Mouse (Mus musculus) adrenal gland, adult (tissue): ENCODE data around the gene Ssh1.

Experiments
- DNase-seq, 2 experiments: peaks; one replicate each; pipeline ENCODE4 v3.0.0; 2022 to 2023; ENCODE audit warnings: low spot score in 1 of 2; ENCODE audit not compliant: inconsistent age in 2 of 2

Ssh1 gene

DNA sequence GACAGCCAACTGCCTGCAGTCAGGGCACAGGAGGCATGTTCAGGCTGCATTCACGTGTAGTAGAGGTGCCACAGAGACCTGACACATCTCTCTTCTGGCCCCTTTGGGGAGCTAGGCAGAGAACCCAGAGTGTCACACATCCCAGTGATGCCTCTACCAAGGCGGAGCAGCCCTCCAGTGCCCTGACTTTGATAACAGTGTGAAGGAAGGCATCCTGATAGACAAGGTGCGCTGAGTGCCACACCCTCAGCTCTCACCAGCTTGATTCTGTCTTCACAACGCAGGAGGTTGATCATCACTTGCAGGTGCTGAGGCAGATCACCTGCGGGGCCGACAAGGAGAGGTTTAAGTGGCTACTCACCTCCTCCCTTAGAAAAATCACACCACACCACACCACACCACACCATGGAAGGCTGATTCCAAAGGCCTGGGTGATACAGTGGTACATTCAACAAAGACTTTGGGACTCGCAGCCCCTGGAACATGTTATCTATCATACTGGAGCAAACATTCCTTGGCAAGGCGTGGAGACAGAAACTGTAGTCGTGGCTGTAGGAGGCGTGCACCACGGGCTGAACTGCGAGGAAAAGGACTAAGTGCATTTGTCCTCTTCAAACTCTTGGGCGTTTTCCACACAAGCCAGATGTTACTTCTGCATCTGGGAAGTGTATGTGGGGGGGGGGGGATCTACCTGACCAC lies 27.1 kb downstream of the Ssh1 start:
- DNase-seq, result no peak

DNA sequence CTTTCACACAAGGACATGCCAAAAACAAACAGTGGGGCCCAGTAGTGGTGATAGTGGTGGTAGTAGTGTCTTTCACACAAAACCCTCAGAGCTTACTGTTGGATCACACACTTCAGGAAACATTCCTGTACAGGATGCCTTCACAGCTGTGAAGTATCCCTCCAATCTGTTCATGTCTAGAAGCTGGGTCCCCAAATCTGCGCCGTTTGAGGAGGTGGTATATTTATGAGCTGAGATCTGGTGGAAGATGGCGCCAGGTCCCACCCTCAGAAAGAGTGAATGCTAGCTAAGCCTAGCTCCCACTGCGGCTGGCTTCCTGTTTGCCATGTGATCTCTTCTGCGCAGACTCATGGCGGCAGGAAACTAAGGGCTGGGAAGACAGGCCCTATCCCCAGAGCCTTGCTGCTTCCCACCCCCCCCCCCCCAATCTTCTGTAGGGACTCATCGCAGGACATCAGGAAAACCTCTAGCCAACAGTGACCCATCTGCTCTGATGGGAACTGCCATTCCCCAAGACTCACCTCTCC lies 28.0 kb downstream of the Ssh1 start:
- no peak for DNase-seq

DNA sequence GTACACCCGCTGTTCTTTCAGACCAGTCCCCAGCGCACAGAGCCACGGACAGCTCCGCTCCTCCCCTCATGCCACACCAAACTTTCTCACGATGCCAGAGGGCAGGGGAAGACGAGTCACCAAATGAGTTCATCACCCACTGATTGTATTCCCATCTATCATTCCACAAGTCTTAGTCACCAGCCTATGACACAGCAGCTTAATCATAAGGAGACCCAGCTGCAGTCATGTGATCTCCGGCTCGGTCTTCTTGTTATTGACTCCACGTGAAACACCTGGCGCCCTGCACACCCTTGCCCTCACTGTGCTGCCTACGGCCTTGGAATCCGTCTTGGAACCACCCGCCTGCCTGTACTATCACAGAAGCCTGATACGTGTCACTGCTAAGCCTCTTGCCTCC lies 28.7 kb downstream of the Ssh1 start:
- DNase-seq, result peak in 1 of 2 experiments; percentile 51

DNA sequence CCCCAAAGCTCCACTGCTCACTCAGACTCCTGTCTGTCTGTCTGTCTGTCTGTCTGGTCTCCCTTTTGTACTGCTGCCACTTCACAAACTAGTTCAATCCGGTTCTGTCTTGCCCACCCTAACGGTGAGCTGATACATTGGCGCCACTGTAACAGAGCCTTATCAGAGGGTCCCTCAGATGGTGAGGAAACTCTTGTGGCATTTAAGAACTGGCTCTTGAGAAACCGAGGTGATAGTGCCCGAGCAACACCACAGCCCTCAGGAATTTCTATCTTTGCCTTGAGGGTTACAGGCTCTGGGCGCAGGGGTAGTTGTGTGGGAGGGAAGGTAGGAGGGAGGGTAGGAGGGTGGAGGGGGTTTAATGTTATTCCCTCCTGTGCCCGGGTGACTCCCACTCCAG lies 31.9 kb downstream of the Ssh1 start:
- DNase-seq, result no peak

DNA sequence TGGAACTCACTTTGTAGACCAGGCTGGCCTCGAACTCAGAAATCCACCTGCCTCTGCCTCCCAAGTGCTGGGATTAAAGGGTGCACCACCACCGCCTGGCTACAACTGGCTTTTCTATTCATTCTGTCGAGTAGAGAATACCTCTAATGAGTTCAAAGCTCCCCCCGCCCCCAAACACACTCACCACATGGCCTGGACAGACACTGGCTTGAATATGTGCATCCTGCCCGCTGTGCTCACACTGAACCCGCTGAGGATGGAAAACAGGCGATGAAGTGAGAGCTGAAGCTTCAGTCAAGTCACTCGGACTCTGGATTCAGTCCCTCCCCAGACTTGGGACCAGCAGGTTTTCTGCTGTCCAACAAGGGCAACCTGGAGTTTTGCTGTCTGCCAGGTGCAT lies 33.3 kb downstream of the Ssh1 start:
- DNase-seq, result no peak

DNA sequence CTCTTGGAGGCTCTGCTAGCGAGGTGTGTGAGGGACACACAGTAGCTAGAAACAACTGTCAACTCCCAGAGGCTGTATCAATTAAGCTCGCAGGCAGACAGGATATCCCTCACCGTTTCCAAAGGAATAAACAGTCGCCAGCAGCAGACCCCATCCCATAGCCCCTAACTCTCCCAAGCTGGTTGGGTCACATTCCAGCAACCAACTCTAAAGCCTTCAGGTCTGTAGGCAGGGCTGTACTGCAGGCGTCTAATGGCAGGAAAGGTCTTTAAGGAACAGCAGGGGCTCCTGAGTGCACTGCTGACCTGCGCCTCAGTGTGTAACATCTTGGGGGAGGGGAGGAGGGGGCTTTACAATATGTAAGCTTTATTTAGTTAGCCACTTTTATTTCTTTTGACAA lies 34.7 kb downstream of the Ssh1 start:
- no peak for DNase-seq

DNA sequence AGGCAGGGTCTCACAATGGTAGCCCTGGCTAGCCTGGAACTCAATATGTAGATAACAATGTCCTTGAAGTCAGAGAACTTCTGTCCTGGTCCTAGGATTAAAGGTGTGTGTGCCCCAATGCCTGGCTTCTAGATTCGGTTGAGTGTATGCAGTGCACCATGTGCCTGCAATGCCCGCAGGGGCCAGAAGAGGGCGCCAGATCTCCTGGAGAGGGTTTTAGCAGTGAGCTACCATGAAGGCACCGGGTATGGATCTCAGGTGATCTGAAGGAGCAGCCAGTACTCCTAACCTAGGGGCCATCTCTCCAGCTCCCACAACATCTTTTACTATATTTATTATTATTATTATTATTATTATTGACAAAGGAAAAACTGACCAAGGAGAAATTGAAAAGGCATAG lies 37.2 kb downstream of the Ssh1 start:
- DNase-seq, result peak; percentile 81 to 93

DNA sequence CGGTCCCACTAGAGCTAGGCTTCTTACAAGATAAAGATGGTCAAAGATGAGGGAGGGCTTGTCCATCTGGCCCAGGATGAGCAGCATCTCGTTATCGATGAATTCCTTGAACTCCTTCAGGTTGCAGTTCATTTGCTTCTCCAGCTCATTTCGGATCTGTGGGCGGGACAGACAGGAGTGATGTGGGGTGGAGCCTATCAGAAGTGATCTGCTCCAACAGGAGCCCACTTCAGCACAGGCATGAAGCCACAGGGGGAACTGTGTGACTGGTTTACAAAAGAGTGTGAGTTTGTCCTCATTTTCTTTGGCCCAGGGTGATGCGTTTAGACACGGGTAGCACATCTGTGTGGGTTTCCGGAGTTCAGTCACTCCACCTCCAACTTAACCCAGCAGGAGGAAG lies 38.0 kb downstream of the Ssh1 start:
- DNase-seq, result no peak

DNA sequence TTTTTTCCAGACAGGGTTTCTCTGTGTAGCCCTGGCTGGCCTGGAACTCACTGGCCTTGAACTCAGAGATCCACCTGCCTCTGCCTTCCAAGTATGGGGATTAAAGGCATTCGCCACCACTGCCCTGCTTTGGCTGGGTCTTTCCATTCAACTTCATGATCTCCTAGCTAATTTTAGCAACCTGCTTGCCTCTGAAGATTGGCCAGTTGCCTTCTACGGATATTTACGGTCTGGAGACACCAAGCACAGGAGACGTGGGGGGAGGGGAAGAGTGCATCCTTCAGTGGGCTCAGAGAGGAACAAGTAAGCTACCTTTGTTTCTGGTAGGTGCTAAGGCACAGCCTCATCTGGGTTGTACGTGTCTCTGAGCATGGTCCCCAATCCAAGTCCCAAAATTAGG lies 38.4 kb downstream of the Ssh1 start:
- peak in 1 of 2 experiments; percentile 65 for DNase-seq

DNA sequence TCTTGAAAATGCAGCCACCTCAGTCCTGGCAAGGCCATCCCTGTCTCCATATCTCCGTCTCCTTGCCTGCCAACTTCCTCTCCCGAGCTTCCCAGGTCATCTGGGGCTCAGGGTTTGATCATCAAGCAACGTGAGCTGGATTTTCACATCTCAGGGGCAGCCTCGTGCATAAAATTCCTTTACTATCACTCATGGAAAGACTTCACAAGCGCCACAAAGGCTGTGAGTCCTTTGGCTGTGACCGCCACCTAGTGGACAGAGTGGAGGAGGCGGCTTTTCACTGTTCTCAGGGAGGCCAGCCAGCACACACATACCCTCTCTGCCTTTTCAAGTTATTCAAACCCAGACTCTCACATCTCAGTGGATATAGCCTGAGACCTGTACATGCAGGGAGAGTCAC lies 39.3 kb downstream of the Ssh1 start:
- peak; percentile 89 to 97 for DNase-seq

DNA sequence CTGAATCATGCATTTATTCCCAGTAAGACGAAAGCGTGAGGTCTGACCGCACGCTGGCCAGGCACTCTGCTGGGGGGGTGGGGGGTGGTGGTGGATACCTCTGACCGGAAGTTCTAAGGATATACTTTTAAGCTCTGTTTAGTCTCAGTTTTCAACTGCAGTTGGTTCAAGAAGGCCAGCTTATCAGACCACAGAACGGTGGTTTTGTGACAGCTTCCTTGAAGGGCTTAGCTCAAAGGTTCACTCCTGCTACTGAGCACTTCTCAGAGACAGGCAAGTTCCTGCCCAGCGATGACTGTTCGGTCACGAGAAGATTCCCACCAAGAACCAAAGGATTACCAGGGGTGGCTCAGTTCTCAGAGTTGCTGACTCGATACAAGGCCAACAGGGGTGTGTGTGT lies 41.2 kb downstream of the Ssh1 start:
- no peak for DNase-seq

DNA sequence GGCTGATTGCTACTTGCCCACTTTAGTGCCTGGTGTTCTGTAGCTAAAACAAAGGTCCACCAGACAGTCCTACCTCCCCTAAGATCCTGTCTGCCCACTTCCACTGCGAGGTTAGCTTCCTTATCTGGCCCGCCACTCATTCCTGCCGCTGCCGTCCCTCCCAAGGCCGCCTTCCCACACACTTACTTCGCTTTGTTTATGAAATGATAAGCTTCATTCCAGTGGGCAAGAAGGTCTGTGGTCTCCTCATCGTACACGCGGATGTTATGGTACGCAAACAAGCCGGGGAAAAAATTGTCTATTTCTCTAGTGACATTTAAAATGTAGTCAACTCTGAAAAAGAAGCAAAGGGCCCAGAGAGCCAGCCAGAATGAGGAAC lies 42.0 kb downstream of the Ssh1 start:
- DNase-seq, result peak; percentile 39 to 67

DNA sequence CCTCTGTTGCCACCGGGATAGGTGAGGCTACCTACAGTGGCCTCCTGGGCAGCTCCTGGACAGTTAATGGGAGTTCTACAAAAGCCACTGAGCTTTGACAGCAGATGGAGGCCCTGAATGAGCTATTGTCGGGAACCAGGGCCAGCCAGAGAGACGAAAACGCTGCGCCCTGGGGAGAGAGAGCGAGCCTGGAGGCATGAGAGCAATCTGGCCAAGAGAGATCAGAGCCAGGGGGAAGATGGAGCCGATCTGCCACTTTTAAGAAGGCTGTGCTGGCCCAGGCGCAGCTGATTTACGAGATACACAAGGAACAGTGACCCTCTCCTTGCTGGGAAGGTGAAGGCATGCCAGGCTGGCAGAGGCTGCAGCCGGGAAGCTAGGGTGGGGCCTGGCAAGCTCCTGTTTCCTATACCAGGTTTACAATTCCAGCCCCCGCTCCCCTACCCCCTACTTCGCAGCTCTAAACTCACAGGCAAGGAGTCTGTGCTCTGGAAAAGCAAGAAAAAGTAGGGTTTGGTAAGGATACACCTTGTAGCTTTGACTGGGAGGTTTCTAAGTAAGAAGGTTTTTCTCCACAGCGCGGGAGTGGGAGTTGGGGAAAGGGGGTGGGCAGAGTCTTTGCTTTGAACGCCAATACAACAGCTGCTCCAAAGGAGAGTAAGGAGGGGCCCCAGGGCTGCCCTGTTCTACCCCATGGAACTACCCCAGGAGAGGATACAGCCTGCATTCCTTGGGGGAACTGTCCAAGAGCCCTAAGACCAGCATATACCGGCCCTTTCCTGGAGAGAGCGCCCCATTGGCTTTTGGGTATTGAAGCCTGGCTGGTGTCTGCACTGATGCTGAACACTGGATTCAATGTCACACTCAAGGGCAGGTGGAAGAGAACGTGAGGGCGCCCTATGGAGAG lies 42.7 kb downstream of the Ssh1 start:
- no peak for DNase-seq

DNA sequence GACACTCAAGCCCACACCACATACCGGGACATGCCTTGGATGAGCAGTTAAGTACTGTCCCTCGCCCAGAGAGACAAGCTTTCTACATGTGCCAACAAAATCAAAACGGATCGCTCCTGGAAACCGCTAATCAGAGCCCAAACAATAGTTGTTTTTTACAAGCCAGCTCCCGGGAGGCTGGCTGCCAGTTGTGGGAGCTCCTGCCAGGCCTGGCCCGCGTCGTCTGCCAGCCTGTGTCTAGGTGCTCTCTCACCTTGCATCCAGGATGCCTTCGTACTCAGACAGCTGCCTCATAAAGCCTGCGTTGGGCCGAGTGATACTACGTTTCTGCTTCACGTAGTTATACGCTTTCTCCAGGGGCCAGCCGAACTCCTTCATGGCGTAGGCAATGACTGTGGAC lies 43.6 kb downstream of the Ssh1 start:
- DNase-seq, result no peak

DNA sequence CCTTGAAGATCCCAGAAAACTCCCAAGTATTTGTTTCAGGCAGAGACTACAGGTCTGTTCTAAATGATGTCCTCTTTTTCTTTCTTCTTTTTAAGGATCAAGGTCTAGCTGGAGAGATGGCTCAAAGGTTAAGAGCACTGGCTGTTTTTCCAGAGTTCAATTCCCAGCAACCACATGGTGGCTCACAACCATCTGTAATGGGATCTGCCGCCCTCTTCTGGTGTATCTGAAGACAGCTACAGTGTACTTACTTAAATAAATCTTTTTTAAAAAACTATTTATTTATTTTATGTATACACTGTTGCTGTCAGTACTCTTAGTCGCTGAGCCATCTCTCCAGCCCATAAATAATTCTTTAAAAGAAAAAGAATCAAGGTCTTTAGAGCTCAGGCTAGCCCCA lies 46.4 kb downstream of the Ssh1 start:
- DNase-seq, result no peak

DNA sequence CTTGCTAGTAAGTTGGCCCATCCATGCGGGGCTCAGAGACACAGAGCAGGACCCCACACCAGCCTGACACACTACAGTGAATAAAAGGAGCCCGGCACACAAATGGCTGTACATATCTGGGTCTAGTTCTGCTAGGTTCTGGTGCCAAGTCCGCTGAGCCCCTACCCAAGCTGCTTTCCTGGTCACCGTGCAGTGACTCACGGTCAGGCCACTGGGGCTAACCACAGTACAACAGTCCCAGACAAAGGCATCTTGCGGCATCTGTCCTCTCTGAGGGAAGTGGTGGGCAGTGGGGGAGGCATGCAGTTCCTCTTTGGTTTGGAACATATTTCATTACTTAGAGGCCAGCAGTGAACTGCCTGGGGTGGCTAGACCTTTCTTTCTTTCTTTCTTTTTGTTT lies 48.6 kb downstream of the Ssh1 start:
- no peak for DNase-seq

DNA sequence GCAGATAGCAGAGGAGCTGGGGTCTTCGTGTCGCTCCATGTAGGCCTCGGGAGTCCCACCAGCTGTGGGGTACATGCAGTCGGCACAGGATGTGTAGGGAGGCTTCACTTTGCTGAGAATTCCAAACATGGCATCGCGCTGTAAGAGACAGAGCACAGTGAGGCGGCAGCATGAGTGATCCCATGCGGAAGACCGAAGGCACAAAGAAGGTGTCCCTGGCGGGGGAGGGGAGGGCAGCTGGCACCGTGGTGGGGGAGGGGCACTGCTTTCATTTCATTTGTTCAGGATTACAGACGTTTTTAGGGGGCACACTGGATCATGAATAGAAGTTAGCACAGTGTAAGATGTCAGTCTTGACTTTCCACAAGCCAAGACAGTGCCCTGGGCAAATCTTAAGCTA lies 50.4 kb downstream of the Ssh1 start:
- no peak for DNase-seq

DNA sequence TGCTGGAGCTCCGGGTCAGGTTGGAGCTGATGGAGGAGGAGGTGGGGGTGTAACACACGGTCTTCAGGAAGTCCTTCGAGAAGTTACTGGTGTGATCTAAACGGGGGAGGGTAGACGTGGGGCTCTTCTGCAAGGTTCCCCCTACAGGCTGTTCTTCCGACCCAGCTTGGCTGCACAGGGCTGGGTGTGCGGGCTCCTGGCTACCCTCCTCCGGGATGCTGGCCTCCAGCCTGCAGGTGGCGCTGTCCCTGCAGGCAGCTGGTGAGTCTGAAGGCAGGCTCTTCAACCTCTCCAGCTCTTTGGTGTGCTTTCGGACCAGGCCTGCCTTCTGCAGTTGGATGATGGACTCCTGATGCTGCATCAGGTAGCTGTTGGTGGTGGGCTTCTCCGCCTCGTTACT lies 51.1 kb downstream of the Ssh1 start:
- DNase-seq, result peak in 1 of 2 experiments; percentile 43

DNA sequence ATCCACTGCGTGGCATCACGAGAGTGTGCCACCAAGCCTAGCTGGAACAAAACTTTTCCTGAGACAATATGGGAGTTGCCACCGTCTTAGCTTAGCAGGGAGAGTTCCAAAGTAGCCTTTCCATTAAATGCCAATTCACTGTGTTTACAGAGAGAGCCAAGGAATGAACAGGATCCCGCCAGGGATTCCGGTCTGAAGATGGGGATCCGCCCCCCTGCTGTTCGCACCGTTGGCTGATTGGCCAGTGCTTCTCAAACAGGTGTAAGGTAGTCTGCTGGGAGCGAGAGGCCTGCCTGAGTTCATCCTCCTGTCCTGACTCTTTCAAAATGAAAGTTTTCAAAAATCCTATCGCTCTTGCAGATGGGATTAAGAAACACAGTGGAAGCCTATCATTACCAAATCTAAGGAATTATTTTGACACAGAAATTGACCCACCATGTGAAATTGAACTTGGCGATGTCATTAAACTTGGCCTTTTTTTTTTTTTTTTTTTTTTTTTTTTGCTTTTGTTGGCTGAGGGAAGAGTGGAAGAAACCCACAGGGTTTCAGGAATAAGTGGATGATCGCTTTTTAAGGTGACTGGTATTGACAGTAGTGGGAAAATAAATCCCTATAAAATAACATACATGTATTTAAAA lies 54.3 kb downstream of the Ssh1 start:
- DNase-seq, result no peak

DNA sequence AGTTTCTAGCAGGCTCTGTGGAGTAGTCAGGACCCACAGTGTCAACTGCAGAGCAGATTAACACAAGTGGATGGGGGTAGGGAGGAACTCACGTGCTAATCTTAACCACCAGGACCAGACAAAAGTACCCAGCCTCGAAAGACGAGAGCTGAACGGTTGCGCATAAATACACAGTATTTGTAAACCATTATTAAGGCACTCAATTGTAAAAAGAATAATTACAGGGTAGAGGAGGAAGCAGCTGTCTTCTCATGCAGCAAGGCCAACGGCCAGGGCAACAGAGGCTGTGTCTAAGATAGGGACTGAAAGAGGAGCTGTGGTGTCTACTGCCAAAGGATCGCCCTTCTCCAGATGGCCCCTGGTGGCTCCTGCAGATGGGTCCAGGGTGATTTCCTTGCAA lies 56.0 kb downstream of the Ssh1 start:
- DNase-seq, result no peak

DNA sequence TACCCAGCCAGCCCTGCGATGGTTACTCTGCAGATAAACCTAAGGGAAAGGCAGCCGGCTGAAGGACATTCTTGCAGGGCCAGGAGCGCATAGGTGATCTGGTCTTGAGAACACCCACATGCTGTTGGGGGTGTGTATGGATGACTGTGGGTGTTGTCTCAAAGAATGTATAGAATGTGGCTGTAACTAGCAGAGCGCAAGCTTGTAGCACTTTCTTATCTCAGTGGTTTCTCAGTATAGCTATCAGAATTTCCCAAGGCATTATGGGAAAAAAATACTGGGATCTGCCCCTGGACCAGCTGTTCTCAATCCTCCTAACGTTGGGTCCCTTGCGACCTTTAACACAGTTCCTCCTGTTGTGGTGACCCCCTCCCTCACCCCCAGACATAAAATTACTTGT lies 59.8 kb downstream of the Ssh1 start:
- DNase-seq, result no peak

DNA sequence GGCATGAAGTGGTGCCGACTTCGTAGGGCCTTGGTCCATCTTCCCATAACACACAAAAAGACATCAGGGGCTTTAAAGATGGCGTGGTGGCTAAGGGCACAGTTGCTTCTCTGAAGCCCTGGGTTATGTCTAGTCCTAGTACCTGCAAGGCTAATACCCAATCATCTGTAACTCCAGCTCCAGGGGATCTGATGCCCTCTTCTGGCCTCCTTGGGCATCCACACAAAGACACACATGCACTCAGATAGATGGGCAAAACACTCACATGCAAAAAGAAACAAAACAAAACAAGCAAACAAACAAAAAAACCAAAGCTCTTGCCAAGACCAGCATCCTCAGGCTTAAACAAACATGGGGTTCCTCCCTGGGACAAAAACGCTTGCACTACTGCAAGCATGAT lies 60.2 kb downstream of the Ssh1 start:
- DNase-seq, result no peak
